Mouse (Mus musculus): ENCODE results near the gene Jkamp. TPM values are rescaled to one million over a fixed set of nuclear protein-coding genes. Genes with fewer than 3 reads are reported as not detected.

Gene Jkamp
- total RNA-seq, 2 experiments from 2014 or later = 3.0 to 9.8 TPM

DNA sequence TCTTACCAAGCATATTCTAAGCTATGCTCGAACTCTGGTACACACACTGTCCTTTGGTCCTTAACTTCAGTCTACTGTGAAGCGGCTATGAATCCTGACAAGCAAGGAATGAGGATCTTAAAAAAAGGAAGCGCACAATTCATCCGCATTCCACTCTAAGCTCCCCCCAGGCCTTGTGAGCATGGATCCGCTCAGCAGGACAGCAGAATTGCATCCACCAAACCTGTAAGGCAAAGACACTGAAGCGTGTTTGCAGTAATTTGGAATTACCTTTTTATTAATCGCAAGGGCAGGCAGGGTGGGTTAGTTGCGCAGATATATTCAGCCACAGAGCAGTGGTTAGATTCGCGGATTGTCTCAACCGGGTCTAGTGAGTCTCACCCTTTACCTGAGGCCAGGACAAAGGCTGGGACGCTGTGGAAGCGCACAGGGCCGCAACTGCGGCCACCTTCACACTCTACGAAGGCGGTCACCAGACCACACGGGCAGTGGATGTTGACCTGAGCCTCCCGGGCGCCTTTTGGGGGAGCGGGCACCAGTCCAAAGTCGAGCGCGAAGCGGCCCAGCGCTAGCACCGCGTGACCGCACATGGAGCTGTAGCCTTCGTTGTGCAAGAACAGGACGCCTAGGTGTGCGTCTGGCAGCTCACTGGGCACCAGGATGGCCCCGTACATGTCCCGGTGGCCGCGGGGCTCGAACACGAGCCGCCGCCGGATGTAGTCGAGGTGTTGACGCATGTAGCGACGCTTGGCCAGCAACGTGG, 947 bp upstream of the Jkamp start:
- ATAC-seq (replicated peaks; ENCODE audit: low FRiP score, poor library complexity, severe bottlenecking) = no peak

DNA sequence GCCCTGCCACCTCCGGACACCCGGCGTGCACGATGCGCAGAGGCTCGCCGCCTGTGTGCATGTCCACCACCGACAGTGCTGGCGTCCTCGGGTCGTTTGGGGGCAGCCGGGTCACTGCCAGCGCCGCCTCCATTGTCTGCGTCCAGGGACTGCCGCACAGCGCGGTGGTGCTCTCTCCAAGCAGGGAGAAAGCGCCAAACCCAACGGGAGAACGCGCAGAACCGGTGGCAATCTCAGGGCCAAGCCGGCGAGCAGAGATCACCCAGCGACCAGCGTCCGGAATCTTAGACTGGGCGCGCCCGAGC, 413 bp upstream of the Jkamp start:
- ATAC-seq (replicated peaks; ENCODE audit: low FRiP score, poor library complexity, severe bottlenecking) = peak; percentile 7; the same call in 1 of the 2 replicates

DNA sequence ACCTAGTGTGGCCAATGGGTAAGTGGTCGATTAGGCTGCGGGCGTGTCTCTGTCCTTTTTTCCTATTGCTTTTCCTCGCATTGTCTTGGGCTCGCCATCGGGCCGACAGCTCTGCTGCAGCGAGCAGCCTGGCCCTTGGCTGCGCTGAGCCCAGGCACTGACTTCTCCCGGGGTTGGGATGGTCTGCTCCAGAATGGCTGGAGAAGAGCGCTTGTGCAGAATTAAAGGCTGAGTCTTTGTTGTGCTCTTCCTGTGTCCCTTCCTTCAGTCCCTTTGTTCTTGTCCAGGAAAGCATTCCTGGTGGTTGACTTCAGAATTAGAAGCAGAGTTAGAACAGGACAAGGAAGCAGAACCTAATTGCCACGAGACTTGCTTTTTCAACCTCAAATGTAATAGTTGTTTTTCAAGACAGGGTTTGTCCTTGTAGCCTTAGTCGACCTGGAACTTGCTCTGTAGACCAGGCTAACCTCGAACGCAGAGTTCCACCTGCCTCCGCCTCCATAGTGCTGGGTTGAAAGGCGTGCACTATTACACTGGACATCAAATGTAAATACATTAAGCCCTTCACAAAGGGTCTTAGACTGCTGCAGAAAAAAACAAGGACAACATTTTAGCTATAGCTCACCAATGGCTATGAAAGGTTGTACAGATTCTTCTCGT, 907 bp downstream of the Jkamp start:
- peak; percentile 50 for ATAC-seq (replicated peaks; ENCODE audit: low FRiP score, poor library complexity, severe bottlenecking)

DNA sequence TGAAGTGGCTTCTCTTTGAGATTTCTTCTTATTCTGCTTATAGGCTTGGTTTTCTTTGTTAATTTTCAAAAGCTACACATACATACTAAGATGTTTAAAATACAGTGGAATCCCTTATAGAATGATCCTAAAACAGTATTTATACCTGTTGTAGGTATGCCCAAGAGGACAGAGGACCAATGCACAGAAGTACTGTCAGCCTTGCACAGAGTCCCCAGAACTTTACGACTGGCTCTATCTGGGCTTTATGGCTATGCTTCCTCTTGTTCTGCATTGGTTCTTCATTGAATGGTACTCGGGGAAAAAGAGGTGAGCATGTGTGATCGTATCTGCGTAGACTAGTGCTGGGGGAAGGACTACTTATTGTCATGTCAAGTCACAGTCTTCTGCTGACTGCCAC, 4.4 kb downstream of the Jkamp start:
- ATAC-seq (replicated peaks; ENCODE audit: low FRiP score, poor library complexity, severe bottlenecking) = no peak

DNA sequence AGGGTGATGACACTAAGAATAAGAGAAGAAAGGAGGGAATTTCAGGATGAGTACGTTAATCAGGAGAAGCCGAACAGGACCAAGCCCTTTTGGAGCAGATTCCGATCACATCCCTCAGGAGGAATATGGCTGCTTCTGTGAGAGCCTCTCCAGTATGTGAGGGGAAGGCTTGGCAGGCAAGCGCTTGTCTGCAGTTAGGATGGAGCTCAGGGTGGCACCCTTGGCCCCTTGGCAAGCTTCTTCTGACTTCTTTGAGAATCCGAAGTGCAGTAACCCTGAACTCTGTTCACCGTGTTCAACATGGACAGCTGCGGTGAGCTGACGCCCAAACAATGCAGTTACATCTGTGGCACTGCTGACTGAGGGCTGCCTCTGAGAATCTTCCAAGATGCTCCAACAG, 11.6 kb downstream of the Jkamp start:
- ATAC-seq (replicated peaks; ENCODE audit: low FRiP score, poor library complexity, severe bottlenecking) = no peak

DNA sequence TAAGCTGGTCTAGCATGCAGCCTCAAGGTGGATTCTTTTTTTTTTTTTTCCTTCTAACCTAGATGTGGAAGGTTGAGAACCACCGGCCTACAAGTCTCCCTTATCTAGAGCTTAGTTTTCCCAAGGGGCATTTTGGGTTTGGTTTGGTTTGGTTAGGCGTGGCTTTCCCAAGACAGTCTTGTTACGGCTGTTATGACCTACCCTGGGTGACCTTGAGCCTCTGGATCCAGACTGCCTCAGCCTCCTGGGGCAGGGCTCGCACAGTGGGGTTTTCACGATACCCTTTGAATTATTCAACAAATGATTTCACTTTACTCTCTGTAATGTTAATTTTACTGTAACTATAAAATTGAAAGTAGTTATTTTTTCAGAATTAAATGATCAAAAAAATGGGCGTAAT, 17.4 kb downstream of the Jkamp start:
- no peak for ATAC-seq (replicated peaks; ENCODE audit: low FRiP score, poor library complexity, severe bottlenecking)

DNA sequence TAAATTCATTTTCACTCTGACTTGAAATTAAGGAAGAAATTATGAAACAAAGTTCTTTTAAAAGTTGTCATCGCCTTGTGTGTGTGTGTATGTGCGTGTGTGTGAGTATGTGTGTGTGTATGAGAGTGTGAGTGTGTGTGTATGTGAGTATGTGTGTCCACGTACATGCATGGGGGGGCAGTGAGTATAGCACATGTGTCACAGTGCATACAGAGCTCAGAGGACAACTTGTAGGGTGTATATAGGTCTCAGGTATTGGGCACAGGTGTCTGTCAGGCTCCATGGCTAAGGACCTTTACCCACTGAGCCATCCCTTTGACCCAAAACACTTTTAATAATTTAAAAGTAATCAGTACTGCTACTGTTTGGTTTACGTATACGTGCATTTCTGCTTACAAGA, 18.6 kb downstream of the Jkamp start:
- ATAC-seq (replicated peaks; ENCODE audit: low FRiP score, poor library complexity, severe bottlenecking) = no peak

DNA sequence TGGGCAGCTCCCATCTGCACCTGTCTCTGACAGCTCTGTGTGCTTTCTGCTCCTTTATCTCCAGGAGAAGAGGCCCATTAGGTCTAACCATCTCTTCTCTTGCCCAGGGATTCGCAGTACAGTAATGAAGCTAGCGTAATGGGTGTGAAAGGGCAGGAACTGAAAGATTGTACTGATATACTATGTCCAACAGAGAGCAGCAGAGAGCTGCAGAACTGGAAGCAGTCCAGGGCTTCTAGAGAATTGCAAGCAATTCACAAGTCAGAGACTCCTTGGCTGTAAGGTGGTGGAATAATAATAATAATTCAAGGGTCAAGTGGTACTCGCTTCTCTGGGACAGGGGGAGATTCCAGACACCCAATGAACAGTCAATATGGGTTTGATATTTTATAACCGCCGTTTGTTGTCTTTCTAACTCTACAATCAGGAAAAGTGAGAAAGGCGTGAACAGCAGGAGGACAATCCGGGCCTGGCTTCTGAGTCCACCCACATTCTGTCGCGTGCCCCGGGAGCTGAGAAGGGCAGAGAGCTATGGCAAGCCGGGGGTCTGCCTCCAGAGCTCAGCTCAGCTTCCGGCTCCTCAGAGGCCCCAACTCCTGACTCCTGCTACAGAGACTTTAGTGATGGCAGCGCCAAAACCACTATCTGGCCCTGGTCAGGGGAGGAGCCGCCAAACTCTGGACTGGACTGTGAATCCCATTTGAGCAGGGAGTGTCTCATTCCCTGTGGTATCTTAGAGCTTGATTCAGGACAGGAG, 19.3 kb downstream of the Jkamp start:
- ATAC-seq (replicated peaks; ENCODE audit: low FRiP score, poor library complexity, severe bottlenecking) = no peak

DNA sequence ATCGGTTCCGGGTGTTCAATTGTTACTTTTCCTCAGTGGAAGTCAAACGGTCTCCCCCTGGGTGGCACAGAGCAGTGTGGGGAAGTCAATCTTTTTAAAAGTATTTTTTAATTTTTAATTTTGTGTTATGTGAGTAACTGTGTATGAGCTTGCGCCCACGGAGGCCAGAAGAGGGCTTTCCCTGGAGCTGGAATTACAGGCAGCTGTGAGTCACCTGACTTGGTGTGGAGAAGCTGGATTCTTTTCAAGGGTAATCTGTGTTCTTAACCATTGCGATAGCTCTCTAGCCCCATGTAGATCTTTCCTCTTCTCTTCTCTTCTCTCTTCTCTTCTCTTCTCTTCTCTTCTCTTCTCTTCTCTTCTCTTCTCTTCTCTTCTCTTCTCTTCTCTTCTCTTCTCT, 29.7 kb downstream of the Jkamp start:
- ATAC-seq (replicated peaks; ENCODE audit: low FRiP score, poor library complexity, severe bottlenecking) = no peak

DNA sequence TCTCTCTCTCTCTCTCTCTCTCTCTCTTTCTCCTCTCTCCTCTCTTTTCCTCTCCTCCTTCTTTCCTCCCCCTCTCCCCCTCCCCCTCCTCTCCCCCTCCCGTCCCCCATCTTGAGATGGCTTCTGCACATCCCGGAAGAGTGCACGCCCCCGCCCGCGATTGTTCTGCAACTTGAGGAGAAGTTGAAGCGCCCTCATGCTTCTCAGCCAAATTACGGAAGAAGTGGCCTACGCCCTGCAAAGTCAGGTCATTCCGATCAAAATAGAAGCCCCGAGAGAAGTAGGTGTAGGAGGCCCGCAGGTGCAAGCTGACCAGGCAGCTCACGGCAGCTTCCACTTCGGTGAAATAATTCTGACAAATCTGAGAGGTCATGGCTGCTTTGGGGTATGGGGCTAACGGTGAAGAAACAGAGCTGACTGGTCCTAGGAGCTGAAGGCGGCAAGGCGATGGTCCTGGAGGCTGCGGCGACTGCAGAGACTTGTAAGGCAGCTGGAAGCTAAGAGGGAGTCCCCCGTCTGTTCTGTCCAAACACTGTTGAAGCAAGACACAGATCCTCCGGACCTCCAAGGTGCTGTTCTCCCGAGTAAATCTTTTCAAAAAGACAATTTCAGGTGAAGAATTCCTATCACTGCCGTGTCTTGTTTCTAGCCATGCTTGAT, 30.4 kb downstream of the Jkamp start:
- no peak for ATAC-seq (replicated peaks; ENCODE audit: low FRiP score, poor library complexity, severe bottlenecking)

DNA sequence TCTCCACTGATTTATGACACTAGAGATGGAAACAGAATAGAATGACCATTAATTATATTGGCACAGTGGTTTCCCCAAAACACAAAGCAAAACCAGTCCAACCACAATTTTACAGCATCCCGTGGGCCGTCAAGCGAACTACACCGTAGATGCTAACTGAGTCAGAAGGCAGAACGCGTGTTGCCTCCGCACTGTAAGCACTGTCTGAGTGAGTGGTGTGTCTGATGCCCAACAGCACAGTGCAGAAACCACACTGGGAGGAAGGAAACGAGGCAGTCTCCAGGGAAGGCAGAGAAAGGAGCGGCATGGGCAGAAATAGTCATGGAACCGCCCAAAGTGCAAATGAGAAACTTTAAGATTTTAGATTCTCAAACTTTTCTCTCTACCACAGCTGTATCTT, 43.8 kb downstream of the Jkamp start:
- ATAC-seq (replicated peaks; ENCODE audit: low FRiP score, poor library complexity, severe bottlenecking) = no peak

DNA sequence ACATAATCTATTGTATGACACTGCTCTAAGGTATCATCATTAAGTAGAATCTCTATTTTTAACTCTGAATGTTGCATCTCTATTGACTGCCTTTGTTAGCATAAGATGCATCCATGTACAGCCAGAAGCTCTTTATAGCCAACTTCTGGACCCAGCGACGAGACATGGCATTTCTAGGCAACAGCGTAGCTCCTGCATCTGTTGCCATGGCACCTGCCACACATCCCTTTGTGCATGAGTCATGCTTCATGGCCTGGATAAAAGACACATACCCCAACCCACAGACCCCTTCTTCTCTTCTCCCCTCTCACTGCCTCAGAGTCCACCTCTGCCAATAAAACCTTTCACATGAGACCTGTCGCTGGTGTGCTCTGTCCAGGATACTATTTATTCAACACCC, 65.4 kb downstream of the Jkamp start:
- ATAC-seq (replicated peaks; ENCODE audit: low FRiP score, poor library complexity, severe bottlenecking) = no peak

Other genes with a start within 250 kb of the Jkamp start
- gene Gpr135, start 14.5 kb upstream of the Jkamp start, total RNA-seq (2015; ENCODE audit: low replicate concordance) = not detected in 2 replicates
- not detected in 2 replicates for gene Gpr135, start 14.5 kb upstream of the Jkamp start, total RNA-seq (2017; ENCODE audit: low replicate concordance)
- not detected in 2 replicates for gene L3hypdh, start 150 bp upstream of the Jkamp start, total RNA-seq (2015; ENCODE audit: low replicate concordance)
- not detected in 2 replicates for gene L3hypdh, start 150 bp upstream of the Jkamp start, total RNA-seq (2017; ENCODE audit: low replicate concordance)
- gene Ccdc175, start 99.4 kb downstream of the Jkamp start, total RNA-seq (2015; ENCODE audit: low replicate concordance) = not detected in 2 replicates
- not detected in 2 replicates for gene Ccdc175, start 99.4 kb downstream of the Jkamp start, total RNA-seq (2017; ENCODE audit: low replicate concordance)